Mouse (Mus musculus) kidney, postnatal 0 days (tissue): ENCODE measurements around the gene Sphk1. TPM values are rescaled to one million over a fixed set of nuclear protein-coding genes. Genes with fewer than 3 reads are reported as not detected.
A peak's percentile ranks its signal among the peaks of the same experiment; 100 is the strongest.

ENCODE experiments used
- ATAC-seq: fragments of 200-750 bp; cut with Nextera tagmentation; replicated peaks from 2 replicates; pipeline ENCODE4 v1.8.0; 2017; ENCODE audit warnings: low read depth, moderate number of reproducible peaks, moderate TSS enrichment, moderate library complexity; ENCODE audit not compliant: low FRiP score
- DNase-seq: peaks from one replicate; pipeline ENCODE4 v3.0.0-alpha.2; 2016; ENCODE audit warnings: low spot score
- H3K27ac ChIP-seq: fragments of 300-500 bp; sonication (generic); 2 replicates; pipeline ENCODE4 v1.5.1; 2014; ENCODE audit warnings: mild to moderate bottlenecking
- H3K27me3 ChIP-seq: fragments of 300-500 bp; sonication (generic); 2 replicates; pipeline ENCODE4 v1.6.1; 2014; ENCODE audit warnings: low read length, mixed read lengths; ENCODE audit not compliant: insufficient read depth
- H3K36me3 ChIP-seq: fragments of 300-500 bp; sonication (generic); 2 replicates; pipeline ENCODE4 v1.6.1; 2014; ENCODE audit warnings: low read length, mixed read lengths; ENCODE audit not compliant: insufficient read depth
- H3K4me1 ChIP-seq: fragments of 300-500 bp; sonication (generic); replicated peaks from 2 replicates; pipeline ENCODE4 v1.6.1; 2014; ENCODE audit warnings: antibody characterized with exemption, low read length, mixed read lengths; ENCODE audit not compliant: insufficient read depth
- H3K4me2 ChIP-seq: fragments of 300-500 bp; sonication (generic); 2 replicates; pipeline ENCODE4 v1.6.1; 2014; ENCODE audit warnings: mild to moderate bottlenecking, low read length, moderate library complexity, mixed read lengths
- H3K4me3 ChIP-seq: fragments of 300-500 bp; sonication (generic); replicated peaks from 2 replicates; pipeline ENCODE4 v1.5.1; 2014; ENCODE audit warnings: low read depth, low read length
- H3K9ac ChIP-seq: fragments of 300-500 bp; sonication (generic); 2 replicates; pipeline ENCODE4 v1.6.1; 2014; ENCODE audit warnings: low read depth, low read length
- H3K9me3 ChIP-seq: fragments of 300-500 bp; sonication (generic); replicated peaks from 2 replicates; pipeline ENCODE4 v1.6.1; 2016; ENCODE audit warnings: low read length, inconsistent platforms, mixed read lengths
- CTCF ChIP-seq: IDR thresholded peaks from 2 replicates; pipeline ENCODE4 v1.5.1; 2016; ENCODE audit warnings: antibody characterized with exemption, low read depth, mild to moderate bottlenecking, moderate library complexity
- WGBS: fragments of 180-500 bp; shearing (Covaris S2); extraction: QIAGEN DNeasy Blood & Tissue Kit; methylation state at CpG from one replicate; pipeline ENCODE4 v1.1.7; 2014; 5-methylcytosine and 5-hydroxymethylcytosine counted together
- polyA plus RNA-seq: library from polyadenylated mRNA; unstranded; fragments of >200 nt; fragmentation: Nextera tagmentation; extraction: Ambion mirVana; gene quantifications from 2 replicates; pipeline ENCODE4 v1.2.1, GENCODE M21; 2015

The Sphk1 gene
- polyA plus RNA-seq, 1 experiment from 2014 or later, result 9.0 TPM

DNA sequence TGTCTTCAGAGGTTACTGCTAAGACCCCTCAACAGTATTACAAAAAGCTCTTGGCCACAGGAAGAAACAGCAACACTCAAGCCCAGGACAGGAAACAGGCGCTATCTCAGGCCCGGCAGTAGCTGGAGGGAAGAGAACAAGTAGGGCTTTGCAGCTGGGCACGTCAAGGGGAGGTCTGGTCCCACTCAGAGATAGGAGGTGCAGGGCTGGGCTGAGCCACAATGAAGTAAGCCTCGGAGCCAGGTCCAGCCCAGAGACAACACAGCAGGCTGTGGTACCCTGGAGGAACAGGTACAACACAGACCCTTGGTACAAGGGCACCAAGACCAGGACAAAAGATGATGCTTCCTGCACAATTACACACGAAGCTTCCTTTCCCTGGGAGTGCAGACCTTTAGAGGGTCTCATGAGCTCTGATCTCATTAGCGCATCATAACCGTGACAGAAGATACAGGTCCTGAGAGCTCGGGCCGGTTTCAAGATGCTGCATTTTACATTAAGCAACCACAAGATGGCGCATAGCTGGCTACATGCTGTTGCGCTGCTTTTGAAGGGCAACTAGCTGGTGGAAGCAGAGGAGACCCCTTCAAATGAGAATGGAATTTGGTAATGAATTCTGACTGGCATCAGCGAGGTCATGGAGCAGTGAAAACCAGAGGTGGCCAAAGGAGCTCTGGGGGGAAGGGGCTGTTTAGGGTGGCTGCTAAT is 23.6 kb downstream of the Sphk1 start:
- no peaks in the 10 kb centered on the region for H3K27me3 ChIP-seq
- WGBS, result 39% methylated on average over 12 of the region's 12 CpGs
- no peak overlapping the region for H3K4me2 ChIP-seq
- DNase-seq (peak; percentile 87), ATAC-seq (no peak)
- no peak overlapping the region for H3K27ac ChIP-seq
- H3K36me3 ChIP-seq, result no peaks in the 10 kb centered on the region
- no peak overlapping the region for H3K4me3 ChIP-seq
- H3K4me1 ChIP-seq, result peaks cover 13% of the 10 kb centered on the region; the same call in 1 of the 2 replicates
- H3K9ac ChIP-seq, result no peak overlapping the region
- TF ChIP-seq CTCF, result peak; percentile 82
- H3K9me3 ChIP-seq, result no peaks in the 10 kb centered on the region

DNA sequence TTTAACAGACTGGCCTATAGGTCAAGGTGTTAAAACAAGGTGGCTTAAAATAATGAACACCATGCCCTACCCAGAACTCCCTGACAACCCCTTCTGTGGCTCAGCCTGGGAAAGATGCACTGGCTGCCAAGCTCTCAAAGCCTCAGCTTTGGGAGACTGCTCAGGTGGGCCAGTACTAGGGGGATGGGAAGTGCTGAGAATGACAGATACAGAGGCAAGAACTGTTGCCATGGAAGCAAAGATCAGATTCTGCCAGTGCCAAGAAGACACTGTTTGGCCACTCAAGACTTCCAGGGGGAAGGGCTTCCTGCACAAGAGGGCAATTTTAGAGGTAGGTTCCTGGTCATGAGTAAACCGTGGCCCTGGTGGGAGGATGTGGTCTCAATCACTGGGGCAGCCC is 24.8 kb downstream of the Sphk1 start:
- Histone ChIP-seq H3K27me3 (no peaks in the 10 kb centered on the region), H3K4me1 (peaks cover 13% of the 10 kb centered on the region; the same call in 1 of the 2 replicates), H3K27ac (no peak overlapping the region), H3K9ac (no peak overlapping the region), H3K9me3 (no peaks in the 10 kb centered on the region), H3K36me3 (no peaks in the 10 kb centered on the region), H3K4me3 (no peak overlapping the region), H3K4me2 (no peak overlapping the region)
- WGBS, result 28% methylated on average over 1 of the region's 1 CpGs
- no peak for TF ChIP-seq CTCF
- DNase-seq (no peak), ATAC-seq (no peak)

DNA sequence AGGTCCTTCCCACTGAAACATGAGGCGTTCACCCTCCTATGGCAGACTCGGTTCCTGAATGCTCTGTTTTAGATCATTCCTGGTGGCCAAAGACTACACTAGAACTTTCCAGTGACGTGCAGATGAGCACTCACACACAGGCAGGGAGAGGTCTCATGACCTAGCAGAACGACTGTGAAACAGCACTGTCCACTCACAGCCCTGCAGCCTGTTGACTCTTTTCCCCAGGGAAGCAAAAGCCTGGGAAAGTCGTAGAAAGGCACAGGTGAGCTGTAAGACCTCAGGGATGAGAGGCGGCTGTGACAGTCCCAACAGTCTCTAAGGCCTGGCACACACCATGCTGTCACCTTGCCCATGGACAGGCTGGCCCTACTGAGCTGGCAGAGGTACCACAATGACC is 25.6 kb downstream of the Sphk1 start:
- TF ChIP-seq CTCF, result no peak
- WGBS, result 43% methylated on average over 6 of the region's 6 CpGs
- Histone ChIP-seq H3K4me2 (no peak overlapping the region), H3K4me3 (no peak overlapping the region), H3K27ac (no peak overlapping the region), H3K27me3 (no peaks in the 10 kb centered on the region), H3K9ac (no peak overlapping the region), H3K36me3 (no peaks in the 10 kb centered on the region), H3K4me1 (peaks cover 6% of the 10 kb centered on the region; the same call in 1 of the 2 replicates), H3K9me3 (no peaks in the 10 kb centered on the region)
- no peak for DNase-seq
- no peak for ATAC-seq

DNA sequence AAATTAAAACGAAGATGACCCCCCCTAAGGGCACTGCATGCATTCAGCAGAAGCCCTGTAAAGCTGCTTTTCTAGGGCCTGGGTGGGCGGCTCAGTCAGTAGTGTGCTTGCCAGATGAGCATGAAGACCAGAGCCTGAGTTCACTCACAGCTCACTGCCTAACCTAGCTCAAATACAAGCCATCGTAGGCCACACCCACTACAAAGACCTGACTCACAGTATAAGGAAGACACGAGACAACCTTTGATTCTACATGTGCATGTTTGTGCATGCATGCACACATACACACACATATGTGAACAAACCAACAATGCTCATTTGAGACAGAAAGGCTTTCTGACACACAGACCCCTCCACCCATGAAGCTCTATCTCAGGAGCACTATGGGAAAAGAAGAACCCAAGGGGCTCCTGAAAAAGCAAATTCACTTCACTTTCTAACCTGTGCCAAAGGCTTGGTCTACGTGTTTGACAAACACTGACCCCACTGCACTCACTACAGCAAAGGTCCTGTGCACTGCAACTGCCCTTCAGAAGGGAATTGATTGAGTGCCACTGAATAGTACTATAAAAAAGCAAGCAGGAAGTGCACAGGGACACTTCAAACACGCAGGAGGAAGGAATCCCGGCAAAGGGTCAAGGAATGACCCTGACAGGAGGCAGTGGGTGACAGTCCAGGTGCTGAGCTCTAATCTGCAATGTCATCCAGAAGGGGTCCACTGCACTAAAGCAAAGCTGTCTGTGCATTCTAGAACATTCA is 34.7 kb downstream of the Sphk1 start:
- Histone ChIP-seq H3K27ac (no peak overlapping the region), H3K4me2 (no peak overlapping the region), H3K4me1 (no peaks in the 10 kb centered on the region), H3K9me3 (no peaks in the 10 kb centered on the region), H3K4me3 (no peak overlapping the region), H3K36me3 (no peaks in the 10 kb centered on the region), H3K9ac (no peak overlapping the region), H3K27me3 (no peaks in the 10 kb centered on the region)
- ATAC-seq (no peak), DNase-seq (no peak)
- 52% methylated on average over 7 of the region's 7 CpGs for WGBS
- TF ChIP-seq CTCF, result no peak

DNA sequence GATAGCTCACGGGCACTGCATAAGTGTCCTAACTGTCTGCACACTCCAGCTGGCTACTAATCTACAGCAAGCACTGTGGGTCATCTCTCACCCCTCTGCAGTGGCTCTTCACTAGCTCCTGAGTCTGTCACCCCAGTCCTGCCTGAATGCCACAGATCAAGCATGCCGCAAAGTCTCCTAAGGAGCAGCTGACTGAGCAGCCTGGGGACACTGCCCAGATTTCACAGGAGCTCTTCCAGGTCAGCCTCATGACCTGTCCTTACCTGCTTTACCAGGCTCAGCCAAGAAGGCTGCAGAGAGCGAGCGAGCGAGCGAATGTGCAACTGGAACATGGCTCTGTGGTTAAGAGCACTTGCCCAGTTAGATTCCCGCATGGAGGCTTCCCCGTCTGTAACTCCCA is 36.8 kb downstream of the Sphk1 start:
- no peak for DNase-seq
- no peak for ATAC-seq
- Histone ChIP-seq H3K4me1 (0 out of 2 replicates have a peak, but pooled peaks cover 6% of the 10 kb centered on the region), H3K4me3 (no peak overlapping the region), H3K27me3 (no peaks in the 10 kb centered on the region), H3K4me2 (no peak overlapping the region), H3K27ac (no peak overlapping the region), H3K9me3 (no peaks in the 10 kb centered on the region), H3K36me3 (no peaks in the 10 kb centered on the region), H3K9ac (no peak overlapping the region)
- TF ChIP-seq CTCF, result no peak
- WGBS, result 80% methylated on average over 8 of the region's 8 CpGs

DNA sequence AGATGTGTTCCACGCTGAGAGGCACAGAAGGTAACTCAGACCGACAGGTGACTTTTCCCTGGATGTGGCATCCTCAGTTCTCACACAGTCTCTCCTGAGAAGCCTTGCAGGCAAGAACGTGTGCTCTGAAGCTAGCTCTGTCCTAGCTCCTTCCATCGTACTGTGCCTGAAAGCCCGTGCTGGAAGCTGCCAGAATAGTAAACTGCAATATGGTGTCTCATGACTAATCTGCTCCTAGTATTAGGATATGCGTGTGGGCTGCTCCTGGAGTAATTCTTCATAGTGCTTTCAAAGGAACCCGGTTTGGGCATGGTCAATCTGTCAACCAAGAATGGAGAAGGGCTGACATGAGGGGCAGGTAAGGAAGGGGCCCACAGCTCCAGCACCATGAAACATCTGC is 40.1 kb downstream of the Sphk1 start:
- TF ChIP-seq CTCF, result no peak
- Histone ChIP-seq H3K4me1 (peaks cover 18% of the 10 kb centered on the region), H3K27ac (no peak overlapping the region), H3K36me3 (no peaks in the 10 kb centered on the region), H3K9ac (no peak overlapping the region), H3K4me2 (no peak overlapping the region), H3K27me3 (no peaks in the 10 kb centered on the region), H3K9me3 (no peaks in the 10 kb centered on the region), H3K4me3 (no peak overlapping the region)
- DNase-seq (no peak), ATAC-seq (no peak)
- 75% methylated on average over 7 of the region's 7 CpGs for WGBS
